Mouse (Mus musculus) intestine, postnatal 0 days (tissue): ENCODE data around the gene Cpsf4. TPM values are rescaled to one million over a fixed set of nuclear protein-coding genes. Genes with fewer than 3 reads are reported as not detected.
A peak's percentile ranks its signal among the peaks of the same experiment; 100 is the strongest.
"Not testable (repeated sequence)": the region's sequence is repeated elsewhere in the genome, so short reads cannot be mapped to it uniquely, and the experiment has no call there.

Source experiments
- ATAC-seq: fragments of 200-750 bp; cut with Nextera tagmentation; 2 replicates; pipeline ENCODE4 v1.8.0; 2017; ENCODE audit warnings: mild to moderate bottlenecking, moderate TSS enrichment, moderate library complexity
- H3K27ac ChIP-seq: fragments of 300-500 bp; sonication (generic); 2 replicates; pipeline ENCODE4 v1.5.1; 2014; ENCODE audit warnings: mild to moderate bottlenecking, low read depth, low read length, moderate library complexity
- H3K27me3 ChIP-seq: fragments of 300-500 bp; sonication (generic); replicated peaks from 2 replicates; pipeline ENCODE4 v1.6.1; 2014; ENCODE audit warnings: low read length, mixed read lengths; ENCODE audit not compliant: control insufficient read depth, insufficient read depth
- H3K36me3 ChIP-seq: fragments of 300-500 bp; sonication (generic); 2 replicates; pipeline ENCODE4 v1.6.1; 2014; ENCODE audit warnings: mild to moderate bottlenecking, moderate library complexity; ENCODE audit not compliant: control insufficient read depth, insufficient read depth
- H3K4me1 ChIP-seq: fragments of 300-500 bp; sonication (generic); replicated peaks from 2 replicates; pipeline ENCODE4 v1.6.1; 2014; ENCODE audit warnings: antibody characterized with exemption, low read length, mixed read lengths; ENCODE audit not compliant: control insufficient read depth, insufficient read depth
- H3K4me2 ChIP-seq: fragments of 300-500 bp; sonication (generic); replicated peaks from 2 replicates; pipeline ENCODE4 v1.6.1; 2014; ENCODE audit warnings: low read depth, mild to moderate bottlenecking, moderate library complexity
- H3K4me3 ChIP-seq: fragments of 300-500 bp; sonication (generic); 2 replicates; pipeline ENCODE4 v1.5.1; 2014; ENCODE audit warnings: low read depth, low read length
- H3K9ac ChIP-seq: fragments of 300-500 bp; sonication (generic); 2 replicates; pipeline ENCODE4 v1.6.1; 2014; ENCODE audit warnings: mild to moderate bottlenecking, low read depth, low read length
- H3K9me3 ChIP-seq: fragments of 300-500 bp; sonication (generic); 2 replicates; pipeline ENCODE4 v1.6.1; 2016; ENCODE audit warnings: mixed run types; ENCODE audit not compliant: control insufficient read depth
- CTCF ChIP-seq: sonication (generic); IDR thresholded peaks from 2 replicates; pipeline ENCODE4 v1.5.1; 2016; ENCODE audit warnings: low read depth, mild to moderate bottlenecking, control low read depth, antibody characterized with exemption, moderate library complexity
- WGBS: fragments of 180-500 bp; shearing (Covaris S2); extraction: QIAGEN DNeasy Blood & Tissue Kit; methylation state at CpG from one replicate; pipeline ENCODE4 v1.1.7; 2014; 5-methylcytosine and 5-hydroxymethylcytosine counted together
- polyA plus RNA-seq: library from polyadenylated mRNA; unstranded; fragments of >200 nt; fragmentation: Nextera tagmentation; extraction: Ambion mirVana; gene quantifications from 2 replicates; pipeline ENCODE4 v1.2.1, GENCODE M21; 2015

The Cpsf4 gene
- polyA plus RNA-seq, 1 experiment from 2014 or later: 23.1 TPM

DNA sequence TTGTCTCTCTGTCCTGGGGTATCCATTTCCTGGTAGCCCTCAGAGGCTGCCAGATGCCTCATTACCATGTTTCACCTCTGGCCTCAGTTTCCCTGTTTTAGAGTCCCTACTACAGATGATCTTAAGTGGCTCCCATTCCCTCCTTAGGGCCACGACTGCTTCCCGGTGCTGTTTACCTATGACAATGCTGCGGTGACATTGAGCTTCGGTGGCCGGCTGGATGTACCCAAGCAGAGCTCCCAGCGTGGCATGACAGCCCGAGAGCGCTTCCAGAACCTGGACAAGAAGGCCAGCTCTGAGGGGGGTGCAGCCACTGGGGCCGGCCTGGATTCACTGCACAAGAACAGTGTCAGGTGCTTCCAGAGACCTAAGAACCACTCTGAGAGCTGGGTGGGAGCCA is 40.4 kb upstream of the Cpsf4 start:
- no peak for TF ChIP-seq CTCF
- H3K4me2 ChIP-seq: no peak overlapping the region
- no peaks in the 10 kb centered on the region for H3K9me3 ChIP-seq
- H3K27ac ChIP-seq: no peak overlapping the region
- H3K4me1 ChIP-seq: no peaks in the 10 kb centered on the region
- H3K36me3 ChIP-seq: peaks cover 95% of the 10 kb centered on the region
- ATAC-seq: no peak
- no peak overlapping the region for H3K4me3 ChIP-seq
- no peaks in the 10 kb centered on the region for H3K27me3 ChIP-seq
- no peak overlapping the region for H3K9ac ChIP-seq
- WGBS: 90% methylated on average over 9 of the region's 9 CpGs

- H3K4me3 ChIP-seq: no peak overlapping the region
- 85% methylated on average over 4 of the region's 4 CpGs for WGBS
These were observed 37.9 kb upstream of the Cpsf4 start for GRCm38 (mm10) chr5:145129124-145129523.

DNA sequence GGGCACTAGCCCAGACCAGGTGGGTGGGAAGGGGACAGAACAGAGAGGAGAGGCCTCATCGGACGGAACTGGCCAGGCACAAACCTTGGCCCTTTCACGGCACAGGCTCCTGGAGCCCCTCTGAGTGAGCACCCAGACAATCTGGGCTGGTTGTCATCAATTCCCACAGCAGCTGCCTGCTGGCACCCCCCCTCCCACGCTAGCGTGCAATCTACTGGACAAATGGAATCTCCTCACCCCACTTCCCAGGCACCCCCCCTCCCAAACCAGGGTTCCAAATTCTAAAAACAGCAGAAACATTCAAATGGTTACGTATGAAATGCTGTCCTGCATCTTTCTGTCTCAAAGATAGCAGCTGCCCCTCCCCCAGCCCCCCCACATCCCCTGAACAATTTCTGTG is 37.2 kb upstream of the Cpsf4 start:
- not testable (repeated sequence) for H3K4me3 ChIP-seq, ATAC-seq, H3K9me3 ChIP-seq, H3K4me2 ChIP-seq, H3K9ac ChIP-seq, H3K4me1 ChIP-seq, H3K27me3 ChIP-seq, H3K27ac ChIP-seq
- peaks cover 95% of the 10 kb centered on the region for H3K36me3 ChIP-seq
- 90% methylated on average over 6 of the region's 6 CpGs for WGBS

More at GRCm38 (mm10) chr5:145129124-145129523, 37.9 kb upstream of the Cpsf4 start:
- Histone ChIP-seq H3K36me3 (peaks cover 95% of the 10 kb centered on the region), H3K4me1 (no peaks in the 10 kb centered on the region), H3K4me2 (no peak overlapping the region), H3K27ac (no peak overlapping the region), H3K27me3 (no peaks in the 10 kb centered on the region), H3K9me3 (no peaks in the 10 kb centered on the region), H3K9ac (no peak overlapping the region)
- ATAC-seq: no peak
- TF ChIP-seq CTCF: no peak

DNA sequence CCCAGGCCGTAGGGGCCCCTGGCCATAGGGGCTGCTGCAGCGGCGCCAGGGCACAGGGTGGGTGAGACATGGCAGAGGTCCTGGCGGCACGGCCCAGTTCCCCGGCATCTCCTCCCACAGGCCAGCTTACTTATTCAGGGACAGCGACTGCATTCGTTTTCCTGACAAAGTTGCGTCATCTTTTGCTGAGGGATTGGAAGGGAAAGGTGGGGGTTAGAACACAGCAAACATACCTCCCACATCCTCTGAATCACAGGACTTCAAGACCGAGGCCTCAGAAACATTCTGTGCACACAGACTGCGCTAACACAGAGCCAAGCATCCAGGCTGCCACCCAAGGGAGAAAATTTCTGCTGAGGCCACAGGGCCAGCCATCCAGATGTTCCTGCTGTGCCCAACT is 36.8 kb upstream of the Cpsf4 start:
- WGBS: 83% methylated on average over 11 of the region's 11 CpGs
- Histone ChIP-seq H3K9ac (no peak overlapping the region), H3K4me1 (no peaks in the 10 kb centered on the region), H3K27me3 (no peaks in the 10 kb centered on the region), H3K27ac (peak overlapping the region; percentile 50), H3K4me2 (no peak overlapping the region), H3K9me3 (no peaks in the 10 kb centered on the region), H3K36me3 (peaks cover 95% of the 10 kb centered on the region), H3K4me3 (no peak overlapping the region)
- no peak for TF ChIP-seq CTCF
- no peak for ATAC-seq

- H3K4me2 ChIP-seq: no peak overlapping the region
- no peak for ATAC-seq
- WGBS: 83% methylated on average over 3 of the region's 3 CpGs
- H3K4me3 ChIP-seq: no peak overlapping the region
- no peaks in the 10 kb centered on the region for H3K9me3 ChIP-seq
- H3K9ac ChIP-seq: no peak overlapping the region
- H3K4me1 ChIP-seq: no peaks in the 10 kb centered on the region
- H3K27ac ChIP-seq: no peak overlapping the region
- H3K27me3 ChIP-seq: no peaks in the 10 kb centered on the region
- peaks cover 89% of the 10 kb centered on the region for H3K36me3 ChIP-seq
- no peak for TF ChIP-seq CTCF
These were observed 36.0 kb upstream of the Cpsf4 start for GRCm38 (mm10) chr5:145130995-145131394.

DNA sequence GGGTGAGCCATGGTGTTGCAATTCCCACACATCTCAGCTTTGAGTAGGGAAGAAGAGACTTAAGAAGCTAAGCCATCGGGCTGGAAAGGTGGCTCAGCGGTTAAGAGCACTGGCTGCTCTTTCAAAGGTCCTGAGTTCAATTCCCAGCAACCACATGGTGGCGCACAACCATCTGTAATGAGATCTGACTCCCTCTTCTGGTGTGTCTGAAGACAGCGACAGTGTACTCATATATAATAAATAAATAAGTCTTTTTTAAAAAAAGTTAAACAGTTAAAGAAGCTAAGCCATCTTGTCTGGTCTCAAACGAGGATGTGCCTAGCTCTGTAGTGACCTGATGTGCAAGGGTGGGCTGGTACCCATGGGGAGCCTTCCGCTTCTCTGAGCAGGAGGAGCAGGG is 33.7 kb upstream of the Cpsf4 start:
- not testable (repeated sequence) for H3K4me2 ChIP-seq, H3K4me1 ChIP-seq, H3K9me3 ChIP-seq, H3K4me3 ChIP-seq, ATAC-seq, H3K9ac ChIP-seq, H3K27me3 ChIP-seq
- Histone ChIP-seq H3K36me3 (peaks cover 75% of the 10 kb centered on the region), H3K27ac (0 out of 2 replicates have a peak overlapping the region, but pooled peaks have one; percentile 2)
- peak; percentile 36 for TF ChIP-seq CTCF
- 88% methylated on average over 6 of the region's 6 CpGs for WGBS

- H3K36me3 ChIP-seq: peaks cover 45% of the 10 kb centered on the region
- ATAC-seq: no peak
- 5% methylated on average over 6 of the region's 6 CpGs for WGBS
These were observed 28.2 kb upstream of the Cpsf4 start for GRCm38 (mm10) chr5:145138836-145139235.

More at GRCm38 (mm10) chr5:145138836-145139235, 28.2 kb upstream of the Cpsf4 start:
- Histone ChIP-seq H3K27ac (no peak overlapping the region), H3K27me3 (no peaks in the 10 kb centered on the region), H3K4me2 (peak overlapping the region; percentile 80), H3K9me3 (no peaks in the 10 kb centered on the region), H3K4me3 (peak overlapping the region; percentile 84), H3K4me1 (peaks cover 9% of the 10 kb centered on the region), H3K9ac (peak overlapping the region; percentile 89)
- TF ChIP-seq CTCF: no peak
